Mouse (Mus musculus): ENCODE measurements around the gene G430095P16Rik. TPM values are rescaled to one million over a fixed set of nuclear protein-coding genes. Genes with fewer than 3 reads are reported as not detected.
A peak's percentile ranks its signal among the peaks of the same experiment; 100 is the strongest.

The G430095P16Rik gene
- polyA plus RNA-seq, 1 experiment from 2014 or later, result 4.1 TPM

DNA sequence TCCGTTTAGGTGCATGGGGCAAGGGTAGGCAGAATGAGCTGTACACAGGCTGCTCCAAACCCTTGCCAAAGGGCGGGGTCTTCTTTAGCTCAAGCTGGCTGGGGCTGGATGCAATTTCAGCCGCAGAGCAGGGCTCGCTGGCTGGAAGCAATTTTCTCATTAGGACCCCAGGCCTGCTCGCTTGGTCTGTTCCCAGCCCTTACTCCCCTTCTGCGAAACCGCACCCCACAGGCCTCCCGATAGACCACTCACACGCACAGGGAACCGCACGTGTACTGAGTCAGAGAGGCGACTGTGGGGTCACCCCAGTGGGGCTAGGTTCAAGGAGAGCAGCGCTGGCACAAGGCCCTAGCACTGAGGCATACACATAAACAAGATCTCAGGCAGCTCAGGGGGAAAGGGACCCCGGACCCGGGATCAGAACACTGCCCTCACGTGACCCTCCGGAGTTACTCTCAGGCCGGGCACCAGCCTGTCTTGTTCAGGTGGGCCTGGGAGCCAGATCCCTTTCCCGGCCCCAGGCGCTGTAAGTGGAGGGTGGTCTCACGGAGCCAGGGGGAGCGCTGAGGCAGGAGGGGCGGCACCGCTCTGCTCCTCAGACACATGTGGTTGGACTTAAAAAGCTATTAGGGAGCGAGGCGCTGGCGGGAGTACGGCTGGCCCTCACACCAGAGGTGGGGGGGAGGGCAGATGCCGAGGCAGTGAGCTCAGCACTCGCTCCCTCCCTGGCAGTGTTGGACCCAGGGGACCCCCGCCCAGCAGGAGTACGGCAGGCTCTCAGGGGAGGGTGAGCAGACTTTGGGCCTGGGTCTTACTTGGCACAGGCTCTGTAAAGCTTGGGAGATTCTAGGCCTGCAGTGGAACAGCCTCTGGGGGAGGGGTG is 19.6 kb downstream of the G430095P16Rik start:
- Histone ChIP-seq H3K4me2 (ENCODE audit: low read depth, low read length) (peak overlapping the region; percentile 52), H3K4me3 (replicated peaks; ENCODE audit: low read length) (peak overlapping the region; percentile 25), H3K4me1 (ENCODE audit: control insufficient read depth, insufficient read depth, low read length) (peaks cover 83% of the 10 kb centered on the region), H3K9ac (ENCODE audit: low read length) (peak overlapping the region; percentile 69), H3K27ac (ENCODE audit: low read length) (peak overlapping the region; percentile 95), H3K27me3 (ENCODE audit: control insufficient read depth, insufficient read depth, low read length) (no peaks in the 10 kb centered on the region), H3K9me3 (replicated peaks; ENCODE audit: control insufficient read depth, low read length) (no peaks in the 10 kb centered on the region), H3K36me3 (ENCODE audit: control insufficient read depth, insufficient read depth, low read length) (peaks cover 4% of the 10 kb centered on the region; the same call in 1 of the 2 replicates)
- peak; percentile 80 for ATAC-seq (ENCODE audit: insufficient read depth, low FRiP score)
- 24% methylated on average over 32 of the region's 32 CpGs for WGBS

DNA sequence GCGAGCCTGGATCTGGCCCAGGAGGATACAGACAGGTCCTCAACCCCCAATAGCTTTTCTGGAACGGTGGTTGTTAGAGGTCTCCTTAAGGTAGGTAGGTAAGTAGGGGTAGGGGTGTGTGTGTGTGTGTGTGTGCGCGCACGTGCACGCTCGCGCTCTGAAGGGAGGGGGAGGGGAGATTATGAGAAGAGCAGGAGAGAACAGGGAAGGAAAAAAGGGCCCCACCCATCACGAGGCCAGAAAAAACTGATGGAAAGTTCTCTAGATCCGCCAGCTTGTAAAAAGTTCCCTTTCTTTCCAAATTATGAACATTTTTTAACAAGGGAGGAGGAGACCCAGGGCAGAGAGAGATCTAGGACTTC is 20.2 kb downstream of the G430095P16Rik start:
- peak overlapping the region; percentile 25 for H3K4me3 ChIP-seq (replicated peaks; ENCODE audit: low read length)
- ATAC-seq (ENCODE audit: insufficient read depth, low FRiP score), result no peak

DNA sequence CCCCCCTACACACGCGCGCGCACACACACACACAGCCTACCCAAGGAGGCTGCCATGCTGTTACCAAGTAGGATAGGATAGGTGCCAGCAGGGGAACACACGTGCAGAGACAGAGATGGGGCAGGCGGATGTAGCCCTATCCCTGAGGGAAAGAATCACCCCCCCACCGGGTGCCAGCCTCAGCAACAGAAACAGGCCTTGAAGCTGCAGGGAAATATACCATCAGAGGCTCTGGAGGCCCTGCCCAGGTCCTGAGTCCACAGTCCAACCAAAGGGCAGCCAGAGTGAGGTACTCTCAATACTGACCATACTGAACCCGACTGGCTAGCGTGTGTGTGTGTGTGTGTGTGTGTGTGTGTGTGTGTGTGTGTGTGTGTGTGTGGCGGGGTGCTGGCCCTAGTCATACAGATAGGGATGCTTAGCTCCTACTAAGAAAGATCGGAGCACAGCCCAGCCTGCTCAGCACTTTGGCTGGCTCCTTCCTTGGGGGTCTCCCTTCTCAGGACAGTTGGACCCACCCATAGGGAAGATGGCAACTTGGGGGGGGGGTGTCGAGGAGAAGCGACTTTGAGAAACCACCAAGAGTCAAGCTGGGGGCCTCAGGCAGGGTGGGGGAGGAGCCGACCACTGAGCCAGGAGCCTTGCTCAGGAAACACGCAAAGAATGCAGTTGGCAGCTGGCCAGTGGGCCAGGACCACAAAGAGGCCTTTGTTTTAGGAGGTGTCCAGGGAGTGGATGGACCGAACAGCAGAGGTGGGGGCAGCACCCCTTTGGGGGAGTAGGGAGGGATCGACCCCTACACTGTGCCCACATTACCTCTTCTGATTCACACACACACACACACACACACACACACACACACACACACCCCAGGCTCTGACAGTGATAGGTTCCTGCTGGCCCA is 21.0 kb downstream of the G430095P16Rik start:
- 19% methylated on average over 17 of the region's 17 CpGs for WGBS
- H3K4me2 ChIP-seq (ENCODE audit: low read depth, low read length), result peak overlapping the region; percentile 52

More for the DNA sequence above, 20.2 kb downstream of the G430095P16Rik start:
- H3K4me1 ChIP-seq (ENCODE audit: control insufficient read depth, insufficient read depth, low read length), result peaks cover 79% of the 10 kb centered on the region
- peak overlapping the region; percentile 95 for H3K27ac ChIP-seq (ENCODE audit: low read length)
- peak overlapping the region; percentile 69 for H3K9ac ChIP-seq (ENCODE audit: low read length)
- H3K9me3 ChIP-seq (replicated peaks; ENCODE audit: control insufficient read depth, low read length), result no peaks in the 10 kb centered on the region
- H3K36me3 ChIP-seq (ENCODE audit: control insufficient read depth, insufficient read depth, low read length), result peaks cover 4% of the 10 kb centered on the region; the same call in 1 of the 2 replicates
- WGBS, result 22% methylated on average over 10 of the region's 10 CpGs
- H3K27me3 ChIP-seq (ENCODE audit: control insufficient read depth, insufficient read depth, low read length), result no peaks in the 10 kb centered on the region
- H3K4me2 ChIP-seq (ENCODE audit: low read depth, low read length), result peak overlapping the region; percentile 52

DNA sequence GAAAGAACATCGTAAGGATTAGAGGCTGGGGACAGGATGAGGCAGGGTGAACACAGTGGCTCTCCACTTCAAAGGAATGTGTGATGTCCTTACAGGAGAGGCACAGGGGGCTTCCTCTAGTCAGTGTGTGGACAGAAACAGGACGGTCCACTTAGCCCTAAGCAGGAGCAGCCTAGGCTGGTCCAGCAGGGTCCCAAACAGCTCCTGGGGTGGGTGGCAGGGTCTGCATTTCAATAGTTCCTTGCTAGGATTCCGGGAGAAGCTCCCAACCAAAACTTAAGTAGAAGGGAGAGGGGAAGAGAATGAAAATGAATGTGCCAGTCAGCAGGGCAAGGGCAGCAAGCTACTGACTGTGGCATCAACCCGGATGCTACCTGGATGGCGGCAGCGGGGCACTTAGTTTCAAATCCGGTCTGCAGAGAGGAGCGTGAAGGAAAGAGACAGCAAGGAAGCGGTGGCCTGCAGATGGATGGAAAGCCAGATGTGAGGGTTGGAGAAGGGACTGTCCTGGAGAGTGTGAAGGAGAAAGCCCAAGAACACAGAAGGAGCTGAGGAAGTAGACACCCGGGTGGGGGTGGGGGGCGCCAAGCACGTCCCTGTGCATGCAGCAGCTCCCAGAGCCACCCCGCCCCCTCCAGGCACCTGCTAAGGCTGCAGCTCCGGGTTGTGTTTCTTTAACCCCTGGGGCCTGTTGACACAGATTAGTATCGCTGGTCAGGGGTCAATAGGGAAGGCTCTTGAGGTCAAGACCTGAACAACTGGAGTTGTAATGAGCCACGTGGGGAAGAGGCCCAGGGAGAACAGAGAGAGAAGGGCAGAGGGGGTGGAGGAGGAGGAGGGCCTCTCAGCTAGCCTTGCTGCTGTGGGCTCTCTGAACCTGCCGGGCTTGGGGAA is 22.5 kb downstream of the G430095P16Rik start:
- peaks cover 59% of the 10 kb centered on the region for H3K4me1 ChIP-seq (ENCODE audit: control insufficient read depth, insufficient read depth, low read length)
- no peak for ATAC-seq (ENCODE audit: insufficient read depth, low FRiP score)
- H3K27me3 ChIP-seq (ENCODE audit: control insufficient read depth, insufficient read depth, low read length), result no peaks in the 10 kb centered on the region
- H3K27ac ChIP-seq (ENCODE audit: low read length), result peak overlapping the region; percentile 95
- H3K9ac ChIP-seq (ENCODE audit: low read length), result peak overlapping the region; percentile 43
- peaks cover 4% of the 10 kb centered on the region; the same call in 1 of the 2 replicates for H3K36me3 ChIP-seq (ENCODE audit: control insufficient read depth, insufficient read depth, low read length)
- WGBS, result 17% methylated on average over 17 of the region's 17 CpGs
- H3K9me3 ChIP-seq (replicated peaks; ENCODE audit: control insufficient read depth, low read length), result no peaks in the 10 kb centered on the region
- no peak overlapping the region for H3K4me2 ChIP-seq (ENCODE audit: low read depth, low read length)
- H3K4me3 ChIP-seq (replicated peaks; ENCODE audit: low read length), result no peak overlapping the region

More for the DNA sequence above, 21.0 kb downstream of the G430095P16Rik start:
- Histone ChIP-seq H3K9ac (ENCODE audit: low read length) (peak overlapping the region; percentile 44; the same call in 1 of the 2 replicates), H3K36me3 (ENCODE audit: control insufficient read depth, insufficient read depth, low read length) (peaks cover 4% of the 10 kb centered on the region; the same call in 1 of the 2 replicates), H3K4me1 (ENCODE audit: control insufficient read depth, insufficient read depth, low read length) (peaks cover 74% of the 10 kb centered on the region), H3K9me3 (replicated peaks; ENCODE audit: control insufficient read depth, low read length) (no peaks in the 10 kb centered on the region), H3K27me3 (ENCODE audit: control insufficient read depth, insufficient read depth, low read length) (no peaks in the 10 kb centered on the region), H3K4me3 (replicated peaks; ENCODE audit: low read length) (no peak overlapping the region), H3K27ac (ENCODE audit: low read length) (peak overlapping the region; percentile 95)
- ATAC-seq (ENCODE audit: insufficient read depth, low FRiP score), result peak; percentile 27

DNA sequence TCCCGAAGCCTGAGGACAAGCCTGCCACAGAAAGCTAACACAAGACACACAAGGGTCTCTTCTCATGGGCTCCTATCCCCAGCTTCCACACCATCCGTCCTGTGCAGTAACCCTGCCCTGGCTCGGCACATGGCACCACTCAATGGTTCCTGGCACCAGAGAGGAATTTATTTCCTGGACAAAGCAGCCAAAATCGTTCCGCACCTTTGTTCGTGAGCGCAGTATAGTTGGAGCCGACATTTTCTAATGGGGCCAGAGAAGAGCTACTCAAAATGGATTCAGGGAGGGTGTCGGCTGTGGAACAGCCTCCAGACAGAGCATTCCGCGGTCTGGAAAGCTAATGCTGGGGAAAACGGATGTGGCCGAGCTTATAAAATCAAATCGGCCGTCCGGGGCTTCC is 26.7 kb downstream of the G430095P16Rik start:
- Histone ChIP-seq H3K9ac (ENCODE audit: low read length) (no peak overlapping the region; the same call in 1 of the 2 replicates), H3K27ac (ENCODE audit: low read length) (peak overlapping the region; percentile 18; the same call in 1 of the 2 replicates), H3K4me2 (ENCODE audit: low read depth, low read length) (no peak overlapping the region), H3K4me1 (ENCODE audit: control insufficient read depth, insufficient read depth, low read length) (peaks cover 16% of the 10 kb centered on the region), H3K27me3 (ENCODE audit: control insufficient read depth, insufficient read depth, low read length) (no peaks in the 10 kb centered on the region), H3K36me3 (ENCODE audit: control insufficient read depth, insufficient read depth, low read length) (peaks cover 4% of the 10 kb centered on the region; the same call in 1 of the 2 replicates), H3K9me3 (replicated peaks; ENCODE audit: control insufficient read depth, low read length) (no peaks in the 10 kb centered on the region), H3K4me3 (replicated peaks; ENCODE audit: low read length) (no peak overlapping the region)
- no peak for ATAC-seq (ENCODE audit: insufficient read depth, low FRiP score)
- 75% methylated on average over 16 of the region's 16 CpGs for WGBS

DNA sequence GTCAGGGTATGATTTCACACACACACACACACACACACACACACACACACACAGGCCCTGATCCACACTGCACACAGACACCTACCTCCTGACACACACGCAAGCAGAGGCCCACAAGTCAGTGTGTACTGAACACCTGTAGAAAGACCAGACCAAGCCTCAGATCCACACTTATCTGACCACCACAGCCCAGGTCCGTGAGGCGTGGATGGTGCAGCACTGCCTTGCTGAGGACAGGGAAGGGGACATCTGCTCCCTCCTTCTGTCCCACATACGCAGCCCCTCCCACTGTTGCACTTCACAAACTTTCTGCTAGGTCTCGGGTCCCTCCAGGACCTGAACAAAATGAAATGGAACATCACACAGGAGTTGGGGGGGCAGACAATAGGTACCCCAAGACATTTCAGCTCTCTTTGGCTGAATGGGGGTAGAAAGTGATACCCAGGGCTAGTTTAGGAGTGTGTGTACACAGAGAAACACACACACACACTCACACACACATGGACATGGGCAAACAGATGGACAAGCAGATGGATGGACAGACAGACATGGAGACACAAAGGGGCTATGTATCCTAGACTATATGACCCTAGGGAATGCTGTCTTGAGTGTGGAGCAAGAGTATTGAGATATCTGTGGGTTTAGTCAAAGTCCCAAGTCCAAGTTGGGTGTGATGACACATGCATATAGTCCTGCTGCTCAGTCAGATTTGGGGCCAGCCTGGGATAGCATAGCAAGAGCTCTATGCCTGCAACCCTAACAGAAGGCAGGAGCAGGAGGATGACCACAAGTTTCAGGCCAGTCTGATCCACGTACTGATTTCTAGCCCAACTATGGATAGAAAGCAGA is 30.2 kb downstream of the G430095P16Rik start:
- Histone ChIP-seq H3K4me3 (replicated peaks; ENCODE audit: low read length) (no peak overlapping the region), H3K36me3 (ENCODE audit: control insufficient read depth, insufficient read depth, low read length) (peaks cover 3% of the 10 kb centered on the region; the same call in 1 of the 2 replicates), H3K4me1 (ENCODE audit: control insufficient read depth, insufficient read depth, low read length) (no peaks in the 10 kb centered on the region), H3K9ac (ENCODE audit: low read length) (no peak overlapping the region), H3K27me3 (ENCODE audit: control insufficient read depth, insufficient read depth, low read length) (no peaks in the 10 kb centered on the region), H3K9me3 (replicated peaks; ENCODE audit: control insufficient read depth, low read length) (no peaks in the 10 kb centered on the region), H3K27ac (ENCODE audit: low read length) (no peak overlapping the region), H3K4me2 (ENCODE audit: low read depth, low read length) (no peak overlapping the region)
- no peak for ATAC-seq (ENCODE audit: insufficient read depth, low FRiP score)
- WGBS, result 80% methylated on average over 6 of the region's 6 CpGs

DNA sequence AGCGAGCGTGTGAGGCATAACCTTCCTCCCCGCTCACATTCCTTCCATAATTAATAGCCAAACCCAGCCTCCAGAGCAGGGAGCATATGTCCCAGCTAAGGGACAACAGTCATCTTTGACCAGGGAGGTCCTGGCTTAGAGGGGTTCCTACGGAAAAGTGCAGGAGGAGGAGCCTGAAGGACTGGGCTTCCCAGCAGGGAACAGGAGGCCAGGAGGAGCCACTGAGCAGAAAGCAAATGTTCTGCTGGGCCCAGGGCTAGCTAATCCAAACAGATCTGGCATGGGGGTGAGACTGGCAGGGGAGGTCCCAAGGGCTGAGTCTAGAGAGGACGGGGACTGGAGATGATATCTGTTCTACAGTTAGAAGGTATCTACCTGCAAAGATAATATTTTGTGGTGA is 34.7 kb downstream of the G430095P16Rik start:
- peaks cover 3% of the 10 kb centered on the region; the same call in 1 of the 2 replicates for H3K36me3 ChIP-seq (ENCODE audit: control insufficient read depth, insufficient read depth, low read length)
- no peak overlapping the region for H3K4me3 ChIP-seq (replicated peaks; ENCODE audit: low read length)
- WGBS, result 45% methylated on average over 5 of the region's 5 CpGs
- peaks cover 10% of the 10 kb centered on the region for H3K4me1 ChIP-seq (ENCODE audit: control insufficient read depth, insufficient read depth, low read length)
- H3K4me2 ChIP-seq (ENCODE audit: low read depth, low read length), result no peak overlapping the region
- no peak for ATAC-seq (ENCODE audit: insufficient read depth, low FRiP score)
- H3K9ac ChIP-seq (ENCODE audit: low read length), result no peak overlapping the region
- H3K9me3 ChIP-seq (replicated peaks; ENCODE audit: control insufficient read depth, low read length), result no peaks in the 10 kb centered on the region
- H3K27me3 ChIP-seq (ENCODE audit: control insufficient read depth, insufficient read depth, low read length), result no peaks in the 10 kb centered on the region
- H3K27ac ChIP-seq (ENCODE audit: low read length), result no peak overlapping the region

All from stomach, embryonic 16.5 days (tissue).